Mouse (Mus musculus) testis, adult 2 months (tissue): ENCODE measurements around the gene Cby3. TPM values are rescaled to one million over a fixed set of nuclear protein-coding genes. Genes with fewer than 3 reads are reported as not detected.

Experiments used
- H3K27ac ChIP-seq: fragments of 200-500 bp; 2 replicates; pipeline ENCODE4 v1.5.1; 2012; ENCODE audit warnings: low read depth, low read length; ENCODE audit not compliant: control insufficient read depth, insufficient read depth
- H3K27me3 ChIP-seq: fragments of 200-500 bp; 2 replicates; pipeline ENCODE4 v1.6.1; 2012; ENCODE audit warnings: mild to moderate bottlenecking, low read length, moderate library complexity; ENCODE audit not compliant: control insufficient read depth, insufficient read depth
- H3K36me3 ChIP-seq: fragments of 200-500 bp; 2 replicates; pipeline ENCODE4 v1.6.1; 2012; ENCODE audit warnings: mild to moderate bottlenecking, low read length; ENCODE audit not compliant: control insufficient read depth, insufficient read depth
- H3K4me1 ChIP-seq: fragments of 200-500 bp; 2 replicates; pipeline ENCODE4 v1.6.1; 2012; ENCODE audit warnings: low read length; ENCODE audit not compliant: control insufficient read depth, insufficient read depth
- H3K4me3 ChIP-seq: fragments of 200-500 bp; 2 replicates; pipeline ENCODE4 v1.5.1; 2012; ENCODE audit warnings: low read depth, mild to moderate bottlenecking, low read length, moderate library complexity, mixed read lengths; ENCODE audit not compliant: control insufficient read depth
- CTCF ChIP-seq: fragments of 200-500 bp; IDR thresholded peaks from 2 replicates; pipeline ENCODE4 v1.5.1; 2012; ENCODE audit warnings: low read depth, mild to moderate bottlenecking, inconsistent platforms, low read length, moderate library complexity; ENCODE audit not compliant: control insufficient read depth, insufficient read depth, insufficient replicate concordance
- POLR2A ChIP-seq: fragments of 200-500 bp; IDR thresholded peaks from 2 replicates; pipeline ENCODE4 v1.6.1; 2012; ENCODE audit warnings: low read depth, mild to moderate bottlenecking, inconsistent platforms, low read length, moderate library complexity; ENCODE audit not compliant: control insufficient read depth
- polyA plus RNA-seq: library from polyadenylated mRNA; depleted of rRNA; stranded (reverse); fragments of >200 nt; gene quantifications from 2 replicates; pipeline ENCODE4 v1.2.3, GENCODE M21; 2012

The Cby3 gene
- polyA plus RNA-seq, 1 experiment: 112 TPM

DNA sequence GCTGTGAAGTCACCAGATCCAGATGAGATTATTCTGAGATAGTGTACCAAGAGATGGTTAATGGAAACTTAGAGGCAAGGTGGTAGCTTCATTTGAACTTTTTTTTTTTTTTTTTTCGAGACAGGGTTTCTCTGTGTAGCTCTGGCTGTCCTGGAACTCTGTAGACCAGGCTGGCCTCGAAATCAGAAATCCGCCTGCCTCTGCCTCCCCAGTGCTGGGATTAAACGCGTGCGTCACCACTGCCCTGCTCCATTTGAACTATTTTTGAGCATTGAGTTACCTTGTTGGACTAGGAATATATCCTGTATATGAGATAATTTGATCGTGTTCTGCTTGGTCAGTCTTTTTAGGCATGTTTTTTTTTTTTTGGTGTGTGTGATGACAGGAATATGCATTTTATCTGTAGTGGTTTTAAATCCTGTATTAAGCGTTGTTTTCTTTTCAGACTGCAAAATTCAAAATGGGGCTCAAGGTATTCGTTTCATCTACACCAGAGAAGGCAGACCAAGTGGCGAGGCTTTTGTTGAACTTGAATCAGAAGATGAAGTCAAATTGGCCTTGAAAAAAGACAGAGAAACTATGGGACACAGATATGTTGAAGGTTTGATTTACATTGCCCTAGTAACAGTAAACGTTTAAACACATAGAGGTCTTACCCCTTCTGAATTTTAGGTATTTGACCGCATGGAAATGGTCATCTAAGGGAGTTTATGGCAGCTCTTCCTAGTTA lies 24.9 kb downstream of the Cby3 start:
- Histone ChIP-seq H3K27ac (peak overlapping the region; percentile 99; the same call in 1 of the 2 replicates), H3K4me1 (peaks cover 3% of the 10 kb centered on the region), H3K4me3 (peak overlapping the region; percentile 98), H3K27me3 (no peaks in the 10 kb centered on the region), H3K36me3 (peaks cover 7% of the 10 kb centered on the region)
- TF ChIP-seq POLR2A (no peak), CTCF (no peak)

DNA sequence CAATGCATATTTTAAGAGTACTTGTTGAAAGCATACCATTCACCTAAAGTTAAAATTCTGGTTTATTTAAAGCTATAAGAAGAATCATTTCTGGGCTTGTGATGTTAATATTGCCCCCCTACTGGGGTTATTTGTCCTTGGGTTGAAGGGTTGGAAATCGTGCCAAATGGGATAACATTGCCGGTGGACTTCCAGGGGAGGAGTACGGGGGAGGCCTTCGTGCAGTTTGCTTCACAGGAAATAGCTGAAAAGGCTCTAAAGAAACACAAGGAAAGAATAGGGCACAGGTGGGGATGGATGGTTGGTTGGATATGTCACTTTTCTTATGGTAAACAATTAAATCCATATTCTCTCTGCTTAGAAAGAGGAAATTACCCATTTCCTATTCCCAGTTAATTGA lies 27.0 kb downstream of the Cby3 start:
- Histone ChIP-seq H3K27ac (no peak overlapping the region), H3K27me3 (no peaks in the 10 kb centered on the region), H3K36me3 (peaks cover 8% of the 10 kb centered on the region), H3K4me1 (peaks cover under 1% of the 10 kb centered on the region; the same call in 1 of the 2 replicates), H3K4me3 (peak overlapping the region; percentile 58)
- TF ChIP-seq POLR2A (no peak), CTCF (no peak)

DNA sequence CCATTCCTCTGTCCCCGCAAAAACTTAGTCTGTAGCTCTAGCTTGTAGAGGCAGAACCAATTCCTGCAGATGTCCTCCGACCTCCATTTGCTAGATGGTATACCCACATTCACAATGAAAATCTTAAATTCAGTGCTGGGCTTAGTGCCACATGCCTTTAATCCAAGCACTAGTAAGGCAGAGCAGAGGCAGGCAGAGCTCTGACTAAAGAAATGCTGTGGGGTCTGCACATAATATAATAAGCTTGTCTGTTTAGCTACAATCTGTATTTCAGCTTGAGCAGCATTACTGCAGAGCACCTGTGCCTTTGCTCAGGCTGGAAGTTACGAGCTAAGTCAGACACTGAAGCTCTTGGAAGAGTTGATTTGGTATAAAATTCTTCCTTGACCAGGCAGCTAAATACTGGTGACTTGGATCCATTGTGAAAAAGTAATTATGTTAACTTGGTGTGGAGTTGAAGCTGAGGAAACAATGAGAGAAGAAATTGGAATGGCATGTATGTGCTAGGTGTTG lies 33.0 kb downstream of the Cby3 start:
- peaks cover 5% of the 10 kb centered on the region for H3K36me3 ChIP-seq

DNA sequence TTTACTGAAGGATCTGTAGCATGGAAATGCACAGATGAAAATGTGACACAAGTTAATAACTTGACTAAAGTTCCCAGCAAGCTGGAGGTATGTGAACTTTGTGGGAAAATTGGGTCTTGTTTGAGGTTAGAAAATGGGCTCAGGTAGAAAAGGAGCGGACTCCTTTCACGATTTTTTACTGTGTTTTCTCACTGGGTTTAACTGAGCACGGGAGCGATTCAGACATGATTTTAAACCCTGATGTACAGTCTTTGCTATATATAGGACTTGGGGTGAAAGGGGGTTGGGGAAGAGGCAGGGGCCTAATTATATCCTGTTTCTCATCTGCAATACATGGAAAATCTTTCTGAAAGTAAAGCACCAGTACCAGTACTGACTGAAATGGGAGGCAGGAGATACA lies 33.4 kb downstream of the Cby3 start:
- H3K4me1 ChIP-seq: no peaks in the 10 kb centered on the region
- no peaks in the 10 kb centered on the region for H3K27me3 ChIP-seq
- H3K27ac ChIP-seq: no peak overlapping the region
- TF ChIP-seq POLR2A (no peak), CTCF (no peak)
- peaks cover 2% of the 10 kb centered on the region; the same call in 1 of the 2 replicates for H3K36me3 ChIP-seq
- H3K4me3 ChIP-seq: no peak overlapping the region

More for the DNA sequence above, 33.0 kb downstream of the Cby3 start:
- H3K27me3 ChIP-seq: no peaks in the 10 kb centered on the region
- no peak for TF ChIP-seq POLR2A
- TF ChIP-seq CTCF: no peak
- no peak overlapping the region for H3K27ac ChIP-seq
- no peaks in the 10 kb centered on the region for H3K4me1 ChIP-seq
- H3K4me3 ChIP-seq: no peak overlapping the region

DNA sequence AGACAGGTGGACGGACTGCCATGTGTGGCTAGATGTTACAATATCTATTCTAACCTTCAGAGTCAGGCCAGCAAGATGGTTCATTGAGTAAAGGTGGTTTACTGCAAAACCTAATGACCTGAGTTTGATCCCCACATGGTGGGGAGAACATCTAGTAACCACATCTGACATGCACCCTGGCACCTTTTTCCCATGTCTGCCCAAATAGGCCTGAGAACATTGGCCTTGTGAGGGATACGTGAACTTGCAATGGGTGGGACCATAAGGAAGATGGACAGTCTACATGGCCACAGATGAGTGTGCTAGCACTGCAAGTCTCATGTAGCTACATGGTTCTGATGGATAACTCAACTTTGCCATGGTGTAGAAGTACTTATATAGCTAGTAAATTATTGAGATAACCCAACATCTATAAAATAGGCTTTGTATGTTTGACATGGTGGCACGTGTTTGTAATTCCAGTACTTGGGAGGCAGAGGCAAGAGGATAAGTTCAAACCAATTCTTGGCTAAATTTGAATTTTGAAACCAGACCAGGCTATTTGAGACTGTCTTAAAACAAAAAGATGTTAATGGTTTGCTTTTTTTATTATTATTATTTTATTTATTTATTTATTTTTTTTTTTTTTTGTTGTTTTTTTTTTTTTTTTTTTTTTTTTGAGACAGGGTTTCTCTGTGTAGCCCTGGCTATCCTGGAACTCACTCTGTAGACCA lies 34.1 kb downstream of the Cby3 start:
- Histone ChIP-seq H3K27me3 (no peaks in the 10 kb centered on the region), H3K36me3 (peaks cover 1% of the 10 kb centered on the region; the same call in 1 of the 2 replicates)
- TF ChIP-seq CTCF (no peak), POLR2A (no peak)

DNA sequence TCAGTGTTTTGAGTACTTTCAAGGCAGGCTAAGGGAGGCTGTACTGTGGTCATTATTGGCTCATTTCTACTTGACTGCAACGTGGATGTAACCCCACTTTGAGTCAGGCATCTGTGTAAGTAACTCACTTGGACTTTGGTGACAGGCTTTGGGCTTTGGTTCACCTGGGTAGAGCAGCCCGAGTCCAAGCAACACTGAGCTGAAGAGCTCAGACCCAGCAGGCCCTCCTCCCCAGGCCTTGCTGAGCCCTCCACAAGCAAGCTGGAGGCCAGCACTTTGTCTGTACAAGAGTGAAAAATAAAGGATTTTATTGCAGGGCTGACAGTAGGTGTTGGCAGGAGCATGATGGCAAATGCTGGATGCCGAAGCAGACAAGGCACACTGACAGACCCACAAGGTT lies 34.7 kb downstream of the Cby3 start:
- Histone ChIP-seq H3K4me3 (no peak overlapping the region), H3K4me1 (no peaks in the 10 kb centered on the region), H3K27ac (no peak overlapping the region), H3K36me3 (peaks cover 1% of the 10 kb centered on the region; the same call in 1 of the 2 replicates), H3K27me3 (no peaks in the 10 kb centered on the region)
- no peak for TF ChIP-seq CTCF
- no peak for TF ChIP-seq POLR2A

More for the DNA sequence above, 34.1 kb downstream of the Cby3 start:
- H3K4me1 ChIP-seq: no peaks in the 10 kb centered on the region
- no peak overlapping the region for H3K27ac ChIP-seq
- H3K4me3 ChIP-seq: no peak overlapping the region

DNA sequence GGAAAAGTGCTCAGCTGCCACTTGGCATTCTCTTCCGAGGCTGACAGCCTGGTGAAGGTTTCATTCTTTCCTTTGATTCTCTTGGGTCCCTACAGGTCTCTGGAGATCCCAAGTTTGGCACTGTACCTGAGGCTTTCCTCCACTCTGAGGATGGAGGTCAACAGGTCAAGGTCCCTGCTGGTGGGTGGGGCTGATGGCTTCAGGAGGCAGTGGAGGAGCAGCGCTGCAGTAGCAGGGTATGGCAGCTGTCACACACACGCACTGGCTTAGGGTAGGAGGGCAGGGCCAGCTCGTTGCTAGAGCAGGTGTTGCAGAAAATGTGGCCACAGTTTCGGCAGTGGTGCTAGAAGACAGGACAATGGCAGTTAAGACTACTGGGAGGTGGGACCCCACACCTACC lies 35.4 kb downstream of the Cby3 start:
- TF ChIP-seq CTCF: peak; percentile 20; the same call in 1 of the 2 replicates
- no peak; the same call in 1 of the 2 replicates for TF ChIP-seq POLR2A
- Histone ChIP-seq H3K4me3 (no peak overlapping the region), H3K36me3 (no peaks in the 10 kb centered on the region), H3K27me3 (no peaks in the 10 kb centered on the region), H3K27ac (no peak overlapping the region), H3K4me1 (no peaks in the 10 kb centered on the region)
